Mouse (Mus musculus) right cerebral cortex, postnatal 14 days (tissue): ENCODE data around the gene 5430427O19Rik.
A peak's percentile ranks its signal among the peaks of the same experiment; 100 is the strongest.

ENCODE experiments used
- DNase-seq: peaks from one replicate; pipeline ENCODE4 v3.0.0; 2022

The 5430427O19Rik gene

GRCm38 (mm10) chrX:85869914-85870483 is at the start of gene 5430427O19Rik:
Gene 5430427O19Rik, plus strand, starts transcription at chrX:85870354.
- no peak for DNase-seq

GRCm38 (mm10) chrX:85827719-85828453 is 42.3 kb upstream of the 5430427O19Rik start:
- DNase-seq: no peak

- DNase-seq: no peak
Observed at GRCm38 (mm10) chrX:85829000-85829399, 41.2 kb upstream of the 5430427O19Rik start.

- DNase-seq: no peak
Observed at GRCm38 (mm10) chrX:85839174-85839573, 31.0 kb upstream of the 5430427O19Rik start.

- no peak for DNase-seq
Observed at GRCm38 (mm10) chrX:85855938-85856337, 14.2 kb upstream of the 5430427O19Rik start.

GRCm38 (mm10) chrX:85857169-85857568 is 13.0 kb upstream of the 5430427O19Rik start:
- no peak for DNase-seq

GRCm38 (mm10) chrX:85868079-85868478 is 2.1 kb upstream of the 5430427O19Rik start:
- DNase-seq: no peak

GRCm38 (mm10) chrX:85871371-85872056 is 1.4 kb downstream of the 5430427O19Rik start:
- no peak for DNase-seq

- DNase-seq: no peak
Observed at GRCm38 (mm10) chrX:85874367-85874766, 4.2 kb downstream of the 5430427O19Rik start.

- no peak for DNase-seq
Observed at GRCm38 (mm10) chrX:85875951-85876350, 5.8 kb downstream of the 5430427O19Rik start.

- no peak for DNase-seq
Observed at GRCm38 (mm10) chrX:85877747-85878146, 7.6 kb downstream of the 5430427O19Rik start.

GRCm38 (mm10) chrX:85878293-85878692 is 8.1 kb downstream of the 5430427O19Rik start:
- DNase-seq: no peak

GRCm38 (mm10) chrX:85879198-85879977 is 9.2 kb downstream of the 5430427O19Rik start:
- DNase-seq: peak; percentile 23

- DNase-seq: no peak
Observed at GRCm38 (mm10) chrX:85886651-85887050, 16.5 kb downstream of the 5430427O19Rik start.

GRCm38 (mm10) chrX:85901195-85901594 is 31.0 kb downstream of the 5430427O19Rik start:
- DNase-seq: no peak

GRCm38 (mm10) chrX:85919034-85919433 is 48.9 kb downstream of the 5430427O19Rik start:
- no peak for DNase-seq

GRCm38 (mm10) chrX:85932991-85933390 is 62.8 kb downstream of the 5430427O19Rik start:
- DNase-seq: no peak
